Mouse (Mus musculus): Measurements from ENCODE around the gene Unc45a. TPM values are rescaled to one million over a fixed set of nuclear protein-coding genes. Genes with fewer than 3 reads are reported as not detected.
A peak's percentile ranks its signal among the peaks of the same experiment; 100 is the strongest.
"Not testable (repeated sequence)": the region's sequence is repeated elsewhere in the genome, so short reads cannot be mapped to it uniquely, and the experiment has no call there.

Gene Unc45a
- polyA plus RNA-seq, 1 experiment from 2014 or later: 36.1 TPM

DNA sequence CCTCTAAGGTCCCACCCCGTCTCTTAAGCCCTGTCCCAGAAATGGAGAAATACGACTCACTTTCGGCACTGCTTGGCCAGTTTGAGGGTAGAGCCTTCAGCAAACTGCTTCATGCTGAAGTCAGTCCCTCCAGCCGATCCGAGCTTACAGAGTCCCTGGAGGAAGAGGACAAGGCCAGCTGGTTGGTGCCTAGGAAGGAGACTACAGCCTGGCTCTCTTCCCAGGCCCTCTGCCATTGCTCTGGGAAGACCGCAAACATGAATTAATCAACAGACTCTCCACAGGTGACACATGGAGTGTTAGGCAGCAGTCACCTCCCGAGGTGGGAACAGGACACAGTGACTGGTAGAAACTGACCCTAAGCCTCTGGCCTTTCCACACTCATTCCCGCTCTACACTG is 10.5 kb downstream of the Unc45a start:
- WGBS: 90% methylated on average over 8 of the region's 8 CpGs
- H3K27ac ChIP-seq (ENCODE audit: low read depth, low read length): no peak overlapping the region
- no peak overlapping the region for H3K9ac ChIP-seq (ENCODE audit: low read length)
- DNase-seq (ENCODE audit: low spot score): no peak
- no peaks in the 10 kb centered on the region for H3K27me3 ChIP-seq (ENCODE audit: control insufficient read depth, insufficient read depth, low read length)
- H3K4me1 ChIP-seq (replicated peaks; ENCODE audit: control insufficient read depth, insufficient read depth, low read length): no peaks in the 10 kb centered on the region
- H3K4me3 ChIP-seq (ENCODE audit: low read depth, low read length): no peak overlapping the region
- H3K9me3 ChIP-seq (ENCODE audit: control insufficient read depth, low read length): peaks cover 2% of the 10 kb centered on the region; the same call in 1 of the 2 replicates
- no peak overlapping the region for H3K4me2 ChIP-seq (ENCODE audit: low read depth, low read length, severe bottlenecking)
- H3K36me3 ChIP-seq (ENCODE audit: control insufficient read depth, insufficient read depth, low read length): peaks cover 34% of the 10 kb centered on the region
- no peak for ATAC-seq (replicated peaks; ENCODE audit: low FRiP score)

DNA sequence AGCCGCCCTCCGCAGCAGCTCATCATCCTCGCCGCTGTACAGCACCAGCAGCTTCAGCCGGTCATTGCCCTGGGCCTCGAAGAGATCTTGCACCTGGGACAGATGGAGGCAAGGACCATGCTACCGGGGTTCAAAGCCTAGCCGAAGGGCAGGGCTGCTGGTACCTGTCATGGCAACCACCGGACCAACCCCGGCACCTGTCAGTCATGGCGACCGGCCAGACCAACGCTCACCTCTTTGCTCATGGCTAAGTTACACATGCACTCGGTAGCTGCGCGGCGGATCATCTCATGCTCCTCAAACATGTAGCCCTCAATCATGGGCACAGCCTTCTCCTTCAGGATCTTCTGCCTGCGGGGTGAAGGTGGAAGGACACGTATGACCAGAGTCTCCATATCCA is 14.7 kb downstream of the Unc45a start:
- Histone ChIP-seq H3K4me3 (ENCODE audit: low read depth, low read length) (no peak overlapping the region), H3K27me3 (ENCODE audit: control insufficient read depth, insufficient read depth, low read length) (no peaks in the 10 kb centered on the region), H3K36me3 (ENCODE audit: control insufficient read depth, insufficient read depth, low read length) (peaks cover 11% of the 10 kb centered on the region; the same call in 1 of the 2 replicates), H3K4me2 (ENCODE audit: low read depth, low read length, severe bottlenecking) (no peak overlapping the region), H3K27ac (ENCODE audit: low read depth, low read length) (no peak overlapping the region), H3K4me1 (replicated peaks; ENCODE audit: control insufficient read depth, insufficient read depth, low read length) (0 out of 2 replicates have a peak, but pooled peaks cover 5% of the 10 kb centered on the region), H3K9me3 (ENCODE audit: control insufficient read depth, low read length) (no peaks in the 10 kb centered on the region), H3K9ac (ENCODE audit: low read length) (no peak overlapping the region)
- ATAC-seq (replicated peaks; ENCODE audit: low FRiP score) (no peak), DNase-seq (ENCODE audit: low spot score) (no peak)
- 96% methylated on average over 19 of the region's 19 CpGs for WGBS

DNA sequence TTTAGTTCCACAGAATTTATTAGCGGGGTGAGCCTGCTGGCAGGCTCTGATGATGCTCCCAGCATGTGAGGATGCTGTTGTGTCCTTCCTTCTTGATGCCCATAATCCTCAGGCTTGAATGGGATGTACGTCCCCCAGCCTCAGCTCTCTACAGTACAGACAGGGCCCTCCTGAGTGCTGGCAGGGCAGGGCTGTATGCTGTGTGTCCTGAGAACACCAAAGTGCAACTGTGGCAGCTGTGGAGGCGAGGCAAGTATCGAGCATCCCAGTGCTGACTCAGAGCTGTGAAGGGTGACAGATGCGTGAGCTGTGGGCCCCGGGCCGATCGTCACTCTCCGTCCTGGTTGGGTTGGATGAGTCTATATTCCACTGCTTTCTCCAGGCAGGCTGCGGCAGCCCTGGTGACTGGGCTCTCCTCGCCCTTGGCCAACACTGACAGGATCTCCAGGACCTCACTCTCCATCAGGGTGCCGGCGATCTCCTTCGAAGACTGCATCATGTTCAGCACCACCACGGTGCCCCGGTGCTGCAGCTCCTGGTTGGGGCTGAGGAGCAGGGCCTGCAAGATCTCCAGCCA is 15.4 kb downstream of the Unc45a start:
- ATAC-seq (replicated peaks; ENCODE audit: low FRiP score): no peak
- Histone ChIP-seq H3K4me3 (ENCODE audit: low read depth, low read length) (no peak overlapping the region), H3K27ac (ENCODE audit: low read depth, low read length) (no peak overlapping the region), H3K4me2 (ENCODE audit: low read depth, low read length, severe bottlenecking) (no peak overlapping the region), H3K9ac (ENCODE audit: low read length) (no peak overlapping the region), H3K9me3 (ENCODE audit: control insufficient read depth, low read length) (no peaks in the 10 kb centered on the region), H3K27me3 (ENCODE audit: control insufficient read depth, insufficient read depth, low read length) (no peaks in the 10 kb centered on the region), H3K4me1 (replicated peaks; ENCODE audit: control insufficient read depth, insufficient read depth, low read length) (0 out of 2 replicates have a peak, but pooled peaks cover 5% of the 10 kb centered on the region), H3K36me3 (ENCODE audit: control insufficient read depth, insufficient read depth, low read length) (peaks cover 11% of the 10 kb centered on the region; the same call in 1 of the 2 replicates)
- no peak for DNase-seq (ENCODE audit: low spot score)
- WGBS: 96% methylated on average over 16 of the region's 16 CpGs

DNA sequence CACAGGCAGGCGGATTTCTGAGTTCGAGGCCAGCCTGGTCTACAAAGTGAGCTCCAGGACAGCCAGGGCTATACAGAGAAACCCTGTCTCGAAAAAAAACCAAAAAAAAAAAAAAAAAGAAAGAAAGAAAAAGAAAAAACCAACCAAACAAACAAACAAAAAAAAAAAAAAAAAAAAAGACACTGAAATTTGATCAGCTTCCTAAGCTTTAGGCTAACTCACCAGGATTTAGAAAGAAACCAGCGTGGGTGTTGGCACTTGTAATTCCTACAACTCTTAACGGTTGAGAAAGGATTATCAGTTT is 16.0 kb downstream of the Unc45a start:
- ATAC-seq (replicated peaks; ENCODE audit: low FRiP score); H3K9me3 ChIP-seq (ENCODE audit: control insufficient read depth, low read length); H3K4me1 ChIP-seq (replicated peaks; ENCODE audit: control insufficient read depth, insufficient read depth, low read length); H3K27me3 ChIP-seq (ENCODE audit: control insufficient read depth, insufficient read depth, low read length); H3K9ac ChIP-seq (ENCODE audit: low read length); DNase-seq (ENCODE audit: low spot score); H3K4me2 ChIP-seq (ENCODE audit: low read depth, low read length, severe bottlenecking); H3K27ac ChIP-seq (ENCODE audit: low read depth, low read length): not testable (repeated sequence)
- peaks cover 11% of the 10 kb centered on the region; the same call in 1 of the 2 replicates for H3K36me3 ChIP-seq (ENCODE audit: control insufficient read depth, insufficient read depth, low read length)
- 0 out of 2 replicates have a peak overlapping the region, but pooled peaks have one; percentile 53 for H3K4me3 ChIP-seq (ENCODE audit: low read depth, low read length)
- WGBS: 51% methylated on average over 5 of the region's 5 CpGs

DNA sequence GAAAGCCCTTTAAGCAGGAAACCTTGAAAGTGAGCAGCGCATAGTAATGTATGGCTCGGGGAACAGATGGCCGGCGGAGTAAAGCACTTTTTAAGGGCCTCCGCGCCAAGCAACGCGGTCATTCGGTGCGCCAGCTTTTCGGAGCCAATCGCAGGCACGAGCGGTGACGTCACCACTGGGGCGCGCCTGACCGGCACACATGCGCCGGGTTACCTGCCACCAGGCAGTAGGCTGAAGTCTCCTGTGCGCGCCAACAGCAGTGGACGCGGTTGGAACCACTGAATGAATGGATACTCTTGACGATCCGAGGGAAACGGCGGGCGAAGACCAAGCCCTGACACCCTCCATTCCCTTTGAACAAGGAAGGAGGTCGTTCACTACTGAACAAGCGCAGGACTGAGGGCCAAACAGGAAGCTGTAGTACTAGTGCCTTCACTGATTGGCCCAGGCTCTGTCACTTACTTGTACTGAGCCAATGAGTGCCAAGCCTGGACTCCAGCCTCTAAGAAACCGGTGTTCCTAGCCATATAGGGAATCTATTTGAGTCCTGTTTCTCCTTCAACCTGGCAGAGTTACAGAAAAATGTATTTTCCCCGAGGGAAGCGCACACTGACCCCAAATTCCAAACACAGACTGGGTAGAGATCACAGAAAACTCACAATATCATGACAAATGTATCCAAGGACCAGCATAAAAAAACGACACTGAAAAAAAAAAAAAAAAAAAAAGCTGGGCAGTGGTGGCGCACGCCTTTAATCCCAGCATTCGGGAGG is 16.6 kb downstream of the Unc45a start, which contains the start of gene Rccd1:
TSS of gene Rccd1 (minus strand) at position 412 of the 773 bp plus-strand sequence.
- peak; percentile 99 for ATAC-seq (replicated peaks; ENCODE audit: low FRiP score)
- peaks cover 9% of the 10 kb centered on the region; the same call in 1 of the 2 replicates for H3K36me3 ChIP-seq (ENCODE audit: control insufficient read depth, insufficient read depth, low read length)
- no peaks in the 10 kb centered on the region for H3K27me3 ChIP-seq (ENCODE audit: control insufficient read depth, insufficient read depth, low read length)
- WGBS: 2% methylated on average over 38 of the region's 38 CpGs
- peak within 1 kb of the TSS; percentile 53 for H3K4me3 ChIP-seq (ENCODE audit: low read depth, low read length)
- peak within 1 kb of the TSS; percentile 76 for H3K4me2 ChIP-seq (ENCODE audit: low read depth, low read length, severe bottlenecking)
- H3K9ac ChIP-seq (ENCODE audit: low read length): peak within 1 kb of the TSS; percentile 74
- no peaks in the 10 kb centered on the region for H3K9me3 ChIP-seq (ENCODE audit: control insufficient read depth, low read length)
- H3K4me1 ChIP-seq (replicated peaks; ENCODE audit: control insufficient read depth, insufficient read depth, low read length): 0 out of 2 replicates have a peak, but pooled peaks cover 5% of the 10 kb centered on the region
- H3K27ac ChIP-seq (ENCODE audit: low read depth, low read length): peak within 1 kb of the TSS; percentile 66; the same call in 1 of the 2 replicates
- peak; percentile 96 for DNase-seq (ENCODE audit: low spot score)

DNA sequence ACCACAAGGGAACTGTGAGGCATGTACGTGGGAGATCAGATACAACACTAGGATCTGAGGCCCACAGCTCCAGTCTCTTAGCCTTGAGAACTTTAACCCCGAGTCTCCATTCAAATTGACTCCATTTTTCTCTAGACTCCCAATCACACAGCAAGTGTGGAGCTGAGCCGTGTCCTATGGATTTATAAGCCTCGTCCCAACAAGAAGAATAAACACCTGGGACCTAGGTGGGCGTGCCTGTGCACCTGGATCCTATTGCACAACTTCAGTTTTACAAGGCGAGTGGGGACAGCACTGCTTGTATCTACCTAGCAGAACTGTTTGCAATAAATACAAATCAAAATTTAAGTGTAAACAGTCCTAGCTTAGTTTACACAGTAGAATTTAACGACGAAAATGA is 17.5 kb downstream of the Unc45a start:
- WGBS: 20% methylated on average over 8 of the region's 8 CpGs
- DNase-seq (ENCODE audit: low spot score) (no peak), ATAC-seq (replicated peaks; ENCODE audit: low FRiP score) (no peak)
- H3K27me3 ChIP-seq (ENCODE audit: control insufficient read depth, insufficient read depth, low read length): no peaks in the 10 kb centered on the region
- H3K4me2 ChIP-seq (ENCODE audit: low read depth, low read length, severe bottlenecking): peak overlapping the region; percentile 76
- no peaks in the 10 kb centered on the region for H3K9me3 ChIP-seq (ENCODE audit: control insufficient read depth, low read length)
- H3K4me3 ChIP-seq (ENCODE audit: low read depth, low read length): peak overlapping the region; percentile 53
- H3K27ac ChIP-seq (ENCODE audit: low read depth, low read length): no peak overlapping the region
- peak overlapping the region; percentile 74 for H3K9ac ChIP-seq (ENCODE audit: low read length)
- 0 out of 2 replicates have a peak, but pooled peaks cover 5% of the 10 kb centered on the region for H3K4me1 ChIP-seq (replicated peaks; ENCODE audit: control insufficient read depth, insufficient read depth, low read length)
- peaks cover 9% of the 10 kb centered on the region; the same call in 1 of the 2 replicates for H3K36me3 ChIP-seq (ENCODE audit: control insufficient read depth, insufficient read depth, low read length)

DNA sequence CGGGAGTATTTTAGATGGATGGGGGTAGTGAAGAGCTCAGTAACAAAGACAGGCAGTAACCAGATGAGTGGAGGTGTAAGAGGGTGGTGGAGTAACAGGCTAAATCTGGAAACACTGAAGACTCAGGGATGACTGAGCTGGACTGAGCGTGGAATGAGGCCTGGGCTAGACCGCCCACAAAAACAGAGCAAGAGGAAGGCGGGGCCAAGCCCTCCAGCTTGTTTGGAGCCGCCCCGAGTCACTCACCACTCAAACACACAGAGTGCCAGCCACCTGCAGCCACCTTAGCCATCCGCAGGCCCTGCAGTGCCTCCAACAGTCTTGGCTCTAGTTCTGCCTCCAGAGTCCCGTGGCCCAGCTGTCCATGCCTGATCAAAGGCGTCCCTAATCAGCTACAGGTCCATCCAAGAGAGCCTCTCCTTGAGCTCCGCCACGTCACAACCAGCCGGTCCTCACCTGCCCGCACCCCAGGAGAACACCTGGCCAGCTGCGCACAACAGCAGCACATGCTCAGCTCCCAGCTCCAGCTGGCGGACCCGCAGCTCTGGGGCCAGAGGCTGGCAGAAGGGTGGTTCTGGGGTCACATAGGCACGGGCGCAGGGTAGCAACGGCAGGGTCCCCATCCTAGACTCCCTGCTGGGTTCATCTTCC is 20.8 kb downstream of the Unc45a start:
- Histone ChIP-seq H3K36me3 (ENCODE audit: control insufficient read depth, insufficient read depth, low read length) (peaks cover 2% of the 10 kb centered on the region; the same call in 1 of the 2 replicates), H3K4me2 (ENCODE audit: low read depth, low read length, severe bottlenecking) (no peak overlapping the region), H3K4me1 (replicated peaks; ENCODE audit: control insufficient read depth, insufficient read depth, low read length) (0 out of 2 replicates have a peak, but pooled peaks cover 4% of the 10 kb centered on the region), H3K4me3 (ENCODE audit: low read depth, low read length) (no peak overlapping the region), H3K27ac (ENCODE audit: low read depth, low read length) (no peak overlapping the region), H3K9ac (ENCODE audit: low read length) (no peak overlapping the region), H3K27me3 (ENCODE audit: control insufficient read depth, insufficient read depth, low read length) (no peaks in the 10 kb centered on the region), H3K9me3 (ENCODE audit: control insufficient read depth, low read length) (no peaks in the 10 kb centered on the region)
- WGBS: 82% methylated on average over 19 of the region's 19 CpGs
- DNase-seq (ENCODE audit: low spot score): no peak
- ATAC-seq (replicated peaks; ENCODE audit: low FRiP score): no peak

DNA sequence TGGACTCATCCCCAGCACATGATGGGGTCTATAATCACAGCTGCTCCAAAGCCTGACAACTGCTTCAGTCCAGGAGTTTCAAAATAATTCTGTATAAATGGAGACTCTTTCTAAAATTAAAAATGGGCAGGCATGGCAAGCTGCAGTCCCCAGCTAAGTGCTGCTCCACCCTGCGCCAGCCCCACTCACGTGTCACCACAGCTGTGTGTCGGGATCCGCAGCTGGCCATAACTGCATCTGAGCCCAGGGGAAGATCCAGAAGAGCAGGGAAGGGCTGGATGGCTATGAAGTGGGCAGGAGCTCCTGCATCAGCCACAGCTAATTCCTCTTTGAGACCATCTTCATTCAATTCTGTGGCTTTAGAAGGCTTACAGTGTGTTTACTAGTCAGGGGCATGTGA is 22.1 kb downstream of the Unc45a start:
- no peaks in the 10 kb centered on the region for H3K27me3 ChIP-seq (ENCODE audit: control insufficient read depth, insufficient read depth, low read length)
- H3K36me3 ChIP-seq (ENCODE audit: control insufficient read depth, insufficient read depth, low read length): peaks cover 15% of the 10 kb centered on the region
- no peaks in the 10 kb centered on the region for H3K9me3 ChIP-seq (ENCODE audit: control insufficient read depth, low read length)
- ATAC-seq (replicated peaks; ENCODE audit: low FRiP score) (no peak), DNase-seq (ENCODE audit: low spot score) (no peak)
- no peak overlapping the region for H3K9ac ChIP-seq (ENCODE audit: low read length)
- H3K4me1 ChIP-seq (replicated peaks; ENCODE audit: control insufficient read depth, insufficient read depth, low read length): 0 out of 2 replicates have a peak, but pooled peaks cover 4% of the 10 kb centered on the region
- no peak overlapping the region for H3K4me3 ChIP-seq (ENCODE audit: low read depth, low read length)
- 95% methylated on average over 4 of the region's 4 CpGs for WGBS
- no peak overlapping the region for H3K4me2 ChIP-seq (ENCODE audit: low read depth, low read length, severe bottlenecking)
- H3K27ac ChIP-seq (ENCODE audit: low read depth, low read length): no peak overlapping the region
